Mouse (Mus musculus) heart, embryonic 13.5 days (tissue): ENCODE results near the gene Zfp978. TPM values are rescaled to one million over a fixed set of nuclear protein-coding genes. Genes with fewer than 3 reads are reported as not detected.
"Not testable (repeated sequence)": the region's sequence is repeated elsewhere in the genome, so short reads cannot be mapped to it uniquely, and the experiment has no call there.

Experiments
- ATAC-seq: fragments of 200-750 bp; cut with Nextera tagmentation; 2 replicates; pipeline ENCODE4 v1.8.0; 2017; ENCODE audit warnings: moderate TSS enrichment; ENCODE audit not compliant: insufficient number of reproducible peaks, low FRiP score, low TSS enrichment; ENCODE audit errors: extremely low read depth
- H3K27ac ChIP-seq: fragments of 300-500 bp; sonication (generic); replicated peaks from 2 replicates; pipeline ENCODE4 v1.5.1; 2015; ENCODE audit warnings: moderate library complexity, mild to moderate bottlenecking, inconsistent platforms
- H3K27me3 ChIP-seq: fragments of 300-500 bp; sonication (generic); replicated peaks from 2 replicates; pipeline ENCODE4 v1.6.1; 2015; ENCODE audit warnings: mild to moderate bottlenecking, inconsistent platforms
- H3K36me3 ChIP-seq: fragments of 300-500 bp; sonication (generic); 2 replicates; pipeline ENCODE4 v1.6.1; 2015; ENCODE audit warnings: mild to moderate bottlenecking, inconsistent platforms
- H3K4me1 ChIP-seq: fragments of 300-500 bp; sonication (generic); 2 replicates; pipeline ENCODE4 v1.6.1; 2015; ENCODE audit warnings: inconsistent platforms
- H3K4me2 ChIP-seq: fragments of 300-500 bp; sonication (generic); 2 replicates; pipeline ENCODE4 v1.6.1; 2015; ENCODE audit warnings: inconsistent platforms, mild to moderate bottlenecking, moderate library complexity
- H3K4me3 ChIP-seq: fragments of 300-500 bp; sonication (generic); 2 replicates; pipeline ENCODE4 v1.5.1; 2015; ENCODE audit warnings: moderate library complexity, mild to moderate bottlenecking, inconsistent platforms
- H3K9ac ChIP-seq: fragments of 300-500 bp; sonication (generic); 2 replicates; pipeline ENCODE4 v1.6.1; 2015; ENCODE audit warnings: inconsistent platforms, mild to moderate bottlenecking, moderate library complexity
- H3K9me3 ChIP-seq: fragments of 300-500 bp; sonication (generic); 2 replicates; pipeline ENCODE4 v1.6.1; 2016; ENCODE audit warnings: inconsistent platforms
- WGBS: fragments of 180-500 bp; shearing (Covaris S2); methylation state at CpG from one replicate; pipeline ENCODE4 v1.1.7; 2015; ENCODE audit warnings: mixed read lengths; 5-methylcytosine and 5-hydroxymethylcytosine counted together
- polyA plus RNA-seq: library from polyadenylated mRNA; unstranded; fragments of >200 nt; fragmentation: Nextera tagmentation; extraction: Ambion mirVana; gene quantifications from 2 replicates; pipeline ENCODE4 v1.2.1, GENCODE M21; 2015

The Zfp978 gene
- polyA plus RNA-seq, 1 experiment from 2014 or later, result 0.17 TPM

- WGBS, result 71% methylated on average over 4 of the region's 4 CpGs
- H3K36me3 ChIP-seq, H3K27me3 ChIP-seq, H3K4me1 ChIP-seq, ATAC-seq, H3K9ac ChIP-seq, H3K4me2 ChIP-seq, H3K27ac ChIP-seq, H3K4me3 ChIP-seq: not testable (repeated sequence)
- peaks cover 36% of the 10 kb centered on the region for H3K9me3 ChIP-seq
Measured at GRCm38 (mm10) chr4:147353626-147354025, 7.5 kb upstream of the Zfp978 start.

- no CpG with 5 or more reads among the region's 3 CpGs for WGBS
- H3K9ac ChIP-seq, ATAC-seq: not testable (repeated sequence)
Measured at GRCm38 (mm10) chr4:147356042-147356441, 5.1 kb upstream of the Zfp978 start.

DNA sequence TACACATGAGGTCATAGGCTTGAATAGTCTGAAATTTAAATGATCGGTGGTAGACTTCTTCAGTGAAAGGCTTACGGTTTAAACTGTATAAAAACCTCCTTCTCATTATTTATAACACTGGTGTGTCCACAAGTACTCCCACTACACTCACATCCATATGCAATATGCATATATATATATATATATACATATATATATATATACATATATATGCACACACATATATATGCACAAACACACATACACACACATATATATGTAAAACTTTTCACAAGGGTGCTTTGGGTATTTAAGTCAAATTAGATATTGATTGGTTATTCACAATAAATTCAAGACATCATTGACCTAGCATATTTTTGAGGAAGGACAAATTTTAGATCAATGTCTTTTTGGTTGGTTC, 3.9 kb upstream of the Zfp978 start:
- not testable (repeated sequence) for H3K27ac ChIP-seq, ATAC-seq

More at GRCm38 (mm10) chr4:147356042-147356441, 5.1 kb upstream of the Zfp978 start:
- not testable (repeated sequence) for H3K36me3 ChIP-seq, H3K4me3 ChIP-seq, H3K27me3 ChIP-seq, H3K4me2 ChIP-seq, H3K27ac ChIP-seq, H3K4me1 ChIP-seq
- peaks cover 12% of the 10 kb centered on the region for H3K9me3 ChIP-seq

DNA sequence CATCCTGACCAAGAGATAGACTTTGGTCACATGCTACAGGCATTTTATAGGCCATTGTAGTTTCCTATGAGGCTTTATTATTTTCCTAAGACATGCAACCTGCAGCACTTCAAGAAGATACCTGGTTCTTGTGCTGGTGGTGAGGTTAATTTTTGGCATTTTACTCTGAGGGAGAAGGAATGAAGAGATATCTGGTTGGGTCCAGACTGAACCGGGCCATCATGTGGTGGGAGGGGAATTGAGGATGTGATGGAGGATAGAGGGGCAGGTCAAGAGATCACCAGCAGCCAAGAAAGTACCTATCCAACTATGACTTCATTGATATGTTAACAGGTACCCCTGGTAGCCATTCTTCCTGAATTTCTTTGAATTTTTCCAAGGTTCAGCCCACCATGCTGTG, 769 bp downstream of the Zfp978 start:
- H3K9me3 ChIP-seq, H3K4me1 ChIP-seq, H3K27me3 ChIP-seq, H3K9ac ChIP-seq, ATAC-seq, H3K4me2 ChIP-seq, H3K27ac ChIP-seq, H3K36me3 ChIP-seq, H3K4me3 ChIP-seq: not testable (repeated sequence)
- no CpG with 5 or more reads among the region's 1 CpGs for WGBS

More for the DNA sequence above, 3.9 kb upstream of the Zfp978 start:
- not testable (repeated sequence) for H3K9ac ChIP-seq, H3K4me2 ChIP-seq, H3K27me3 ChIP-seq, H3K9me3 ChIP-seq, H3K4me3 ChIP-seq, H3K36me3 ChIP-seq, H3K4me1 ChIP-seq
- no CpG with 5 or more reads among the region's 2 CpGs for WGBS

GRCm38 (mm10) chr4:147369564-147369963, 8.5 kb downstream of the Zfp978 start:
- H3K9ac ChIP-seq, H3K36me3 ChIP-seq, H3K9me3 ChIP-seq, H3K27me3 ChIP-seq, H3K27ac ChIP-seq, H3K4me1 ChIP-seq, H3K4me3 ChIP-seq, H3K4me2 ChIP-seq: not testable (repeated sequence)
- no CpG with 5 or more reads among the region's 2 CpGs for WGBS
- peak; percentile 74 for ATAC-seq

GRCm38 (mm10) chr4:147383199-147383598, 22.1 kb downstream of the Zfp978 start:
- not testable (repeated sequence) for H3K9ac ChIP-seq, H3K4me3 ChIP-seq, H3K36me3 ChIP-seq, H3K9me3 ChIP-seq, ATAC-seq, H3K4me1 ChIP-seq, H3K27ac ChIP-seq, H3K27me3 ChIP-seq, H3K4me2 ChIP-seq
- WGBS, result 66% methylated on average over 4 of the region's 4 CpGs

DNA sequence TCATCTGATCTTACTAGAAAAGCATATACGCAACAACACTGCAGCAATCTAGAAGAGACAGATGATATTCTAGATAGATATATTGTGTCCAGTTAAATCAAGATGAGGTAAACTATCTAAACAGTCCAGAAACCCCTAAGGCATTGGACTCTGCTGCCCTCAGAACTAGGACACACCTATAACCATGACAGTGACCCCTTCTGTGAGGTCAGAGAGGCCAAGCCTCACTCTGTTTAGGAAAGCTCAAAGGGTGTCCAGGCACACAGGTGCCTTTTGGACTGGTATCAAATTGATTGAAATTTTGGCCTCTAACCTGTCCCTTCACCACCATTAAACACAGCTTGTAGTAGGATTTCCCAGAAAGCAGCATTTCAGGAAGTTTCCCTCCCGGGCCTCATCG, 36.1 kb downstream of the Zfp978 start:
- WGBS, result 77% methylated on average over 3 of the region's 3 CpGs

DNA sequence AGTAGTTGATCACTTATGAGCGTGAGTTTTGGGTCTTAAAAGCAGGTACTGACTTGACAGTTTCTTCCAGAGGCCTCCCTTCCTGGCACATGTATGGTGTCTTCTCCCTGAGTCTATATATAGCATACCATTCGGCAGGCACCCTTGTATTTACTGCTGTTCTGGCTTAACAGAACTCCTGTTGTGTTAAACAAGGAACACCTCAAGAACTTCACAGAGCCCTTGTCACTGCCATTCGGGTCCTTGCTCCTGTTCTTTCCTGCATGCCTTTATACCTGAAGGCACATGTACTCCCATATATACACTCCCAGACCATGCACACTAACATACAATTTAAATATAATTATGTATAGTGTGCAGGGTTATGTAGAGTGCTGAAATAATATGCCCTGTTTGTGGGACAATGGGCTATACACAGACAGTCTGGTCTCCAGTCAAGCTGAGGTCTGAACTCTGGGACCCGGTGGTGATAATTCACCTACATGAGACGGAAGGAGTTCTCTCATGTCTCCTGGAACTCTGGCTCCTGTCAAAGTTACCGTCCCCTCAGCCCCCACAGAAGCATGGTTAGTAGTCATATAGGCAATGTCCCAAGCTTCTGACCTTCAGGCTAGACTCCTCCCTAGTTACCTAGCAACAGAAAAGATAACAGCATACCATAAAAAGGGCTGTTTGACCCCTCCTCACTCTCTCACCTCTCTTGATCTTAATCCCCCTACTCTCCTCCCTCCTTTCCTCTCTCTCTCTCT, 37.0 kb downstream of the Zfp978 start:
- not testable (repeated sequence) for H3K4me2 ChIP-seq, H3K27ac ChIP-seq, ATAC-seq, H3K4me1 ChIP-seq, H3K27me3 ChIP-seq, H3K4me3 ChIP-seq, H3K36me3 ChIP-seq, H3K9ac ChIP-seq
- H3K9me3 ChIP-seq, result peaks cover 62% of the 10 kb centered on the region
- WGBS, result 66% methylated on average over 6 of the region's 6 CpGs

More for the DNA sequence above, 36.1 kb downstream of the Zfp978 start:
- ATAC-seq, H3K4me1 ChIP-seq, H3K36me3 ChIP-seq, H3K27me3 ChIP-seq, H3K4me2 ChIP-seq, H3K9ac ChIP-seq, H3K27ac ChIP-seq, H3K4me3 ChIP-seq: not testable (repeated sequence)
- H3K9me3 ChIP-seq, result peaks cover 56% of the 10 kb centered on the region

- not testable (repeated sequence) for H3K9ac ChIP-seq, ATAC-seq, H3K4me2 ChIP-seq, H3K4me1 ChIP-seq, H3K27ac ChIP-seq, H3K36me3 ChIP-seq, H3K27me3 ChIP-seq, H3K4me3 ChIP-seq
- H3K9me3 ChIP-seq, result peaks cover 67% of the 10 kb centered on the region
- WGBS, result 70% methylated on average over 1 of the region's 1 CpGs
Measured at GRCm38 (mm10) chr4:147398741-147399140, 37.6 kb downstream of the Zfp978 start.

DNA sequence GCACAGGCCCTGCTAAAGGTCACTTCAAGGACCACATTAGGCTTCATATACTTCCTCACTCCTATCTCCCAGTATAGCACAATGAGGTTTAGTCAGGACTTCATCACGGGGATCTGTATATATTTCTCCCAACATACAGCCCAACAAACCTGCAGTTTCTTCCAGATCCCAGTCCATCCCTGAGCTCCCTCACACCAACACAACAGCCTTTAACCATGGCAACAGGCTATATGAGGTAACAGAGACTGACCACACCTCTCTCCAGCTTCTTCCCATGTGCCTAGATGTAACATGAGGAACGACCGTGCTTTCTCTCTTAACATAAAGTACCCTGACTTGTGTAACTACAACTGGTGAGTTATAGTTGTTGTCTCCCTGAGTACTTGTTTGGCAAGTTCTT, 38.4 kb downstream of the Zfp978 start:
- H3K4me2 ChIP-seq, H3K4me1 ChIP-seq, H3K27ac ChIP-seq, H3K27me3 ChIP-seq, H3K36me3 ChIP-seq, ATAC-seq, H3K9ac ChIP-seq, H3K4me3 ChIP-seq: not testable (repeated sequence)
- 68% methylated on average over 3 of the region's 3 CpGs for WGBS
- H3K9me3 ChIP-seq, result peaks cover 73% of the 10 kb centered on the region

DNA sequence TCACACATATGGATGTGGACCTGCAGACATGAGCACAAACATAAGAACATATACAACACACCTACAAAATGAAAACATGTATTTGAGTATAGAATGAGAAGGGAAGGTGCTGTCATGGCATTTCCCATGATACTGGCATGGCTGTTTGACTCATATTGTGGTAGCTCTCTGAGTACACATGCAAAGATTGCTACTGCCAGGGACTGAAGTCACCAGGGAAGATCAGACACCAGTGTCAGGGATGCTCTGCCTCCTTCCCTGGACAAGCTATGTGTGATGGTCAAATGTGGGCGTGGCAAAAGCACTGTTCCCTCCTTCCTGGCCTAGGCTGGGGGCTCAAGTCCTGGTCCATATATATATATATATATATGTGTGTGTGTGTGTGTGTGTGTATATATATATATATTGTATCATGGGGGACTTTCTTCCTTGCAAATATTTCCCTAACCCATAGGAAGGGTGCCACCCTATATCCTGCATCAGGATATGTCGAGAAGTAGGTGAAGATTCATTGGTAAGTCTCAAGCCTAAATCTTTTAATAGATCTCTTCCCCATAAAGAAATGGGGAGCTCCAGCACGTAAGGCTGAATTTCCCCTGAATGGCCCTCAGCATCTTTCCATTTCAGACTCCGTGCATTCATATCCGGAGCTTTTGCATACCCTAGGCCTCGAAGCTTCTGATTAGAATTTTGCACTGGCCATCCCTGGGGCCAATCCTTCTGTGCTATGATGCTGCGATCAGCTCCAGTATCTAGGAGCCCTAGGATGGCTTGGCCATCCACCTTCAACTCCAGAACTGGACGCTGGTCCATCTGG, 39.1 kb downstream of the Zfp978 start:
- ATAC-seq, H3K4me1 ChIP-seq, H3K27ac ChIP-seq, H3K9ac ChIP-seq, H3K27me3 ChIP-seq, H3K4me2 ChIP-seq, H3K4me3 ChIP-seq, H3K36me3 ChIP-seq: not testable (repeated sequence)
- 75% methylated on average over 8 of the region's 8 CpGs for WGBS
- peaks cover 71% of the 10 kb centered on the region for H3K9me3 ChIP-seq
